Mouse (Mus musculus): Measurements from ENCODE around the gene Creb5. TPM values are rescaled to one million over a fixed set of nuclear protein-coding genes. Genes with fewer than 3 reads are reported as not detected.

Creb5 gene
- polyA plus RNA-seq, 1 experiment from 2014 or later = 7.7 TPM

DNA sequence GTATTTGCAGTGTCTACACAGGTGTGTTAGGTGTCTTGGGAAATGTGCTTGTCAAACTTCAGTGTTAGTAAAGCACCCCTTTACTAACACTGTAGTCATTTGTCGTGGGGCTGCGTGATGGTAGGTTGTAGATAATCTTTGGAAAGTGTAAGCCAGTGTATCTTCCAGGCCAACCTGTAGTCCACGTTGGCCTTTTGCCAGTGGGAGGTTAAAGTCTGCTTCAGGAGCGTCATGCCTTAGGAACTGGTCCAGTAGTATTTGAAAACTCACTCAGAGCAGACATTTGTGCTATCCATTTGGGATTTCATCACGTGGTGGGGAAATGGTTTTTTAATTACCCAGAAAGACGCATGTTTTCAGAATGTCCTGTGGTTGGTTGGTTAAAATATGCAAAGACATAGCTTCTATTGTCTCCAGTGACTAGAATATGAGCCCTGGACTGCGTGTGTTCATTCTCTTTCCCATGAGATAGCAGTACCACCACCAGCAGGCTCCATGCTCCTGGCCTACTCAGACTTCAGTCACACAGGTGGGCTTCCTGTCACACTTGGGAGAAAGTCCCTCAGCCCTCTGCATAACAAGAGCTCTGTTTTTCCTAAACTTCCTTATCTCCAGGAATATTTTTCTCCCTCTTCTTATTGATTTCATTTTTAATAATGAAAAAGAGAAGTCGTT, 212.7 kb downstream of the Creb5 start:
- Histone ChIP-seq H3K9ac (replicated peaks; ENCODE audit: low read depth, low read length) (no peak overlapping the region), H3K4me3 (ENCODE audit: low read depth, low read length) (no peak overlapping the region), H3K4me1 (ENCODE audit: control insufficient read depth, insufficient read depth, low read length) (no peaks in the 10 kb centered on the region), H3K9me3 (ENCODE audit: control insufficient read depth, low read length) (no peaks in the 10 kb centered on the region), H3K27ac (ENCODE audit: low read depth, low read length) (no peak overlapping the region), H3K27me3 (ENCODE audit: control insufficient read depth, insufficient read depth, low read length) (no peaks in the 10 kb centered on the region), H3K36me3 (ENCODE audit: control insufficient read depth, insufficient read depth, low read length) (no peaks in the 10 kb centered on the region), H3K4me2 (ENCODE audit: low read depth, low read length) (no peak overlapping the region)
- ATAC-seq (ENCODE audit: low read depth) = no peak
- 73% methylated on average over 8 of the region's 8 CpGs for WGBS

DNA sequence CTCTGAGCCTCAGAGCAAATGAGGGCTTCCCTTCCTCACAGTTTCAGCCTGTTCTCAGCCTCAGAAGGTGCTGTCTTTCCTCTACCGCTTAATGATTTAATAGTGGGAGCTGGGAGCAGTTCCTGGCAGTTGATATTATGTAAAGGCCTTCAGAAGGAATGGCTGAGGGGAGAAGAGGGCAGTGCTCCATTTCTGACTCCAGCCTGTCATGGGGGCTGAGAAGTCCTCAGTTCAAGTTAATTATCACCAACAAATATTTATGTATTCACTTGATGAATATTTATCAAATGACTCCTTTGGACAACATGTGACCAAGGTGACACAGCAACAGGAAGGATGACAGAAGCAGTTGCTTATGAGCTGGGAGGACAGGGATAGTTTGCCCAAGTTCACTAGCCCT, 214.2 kb downstream of the Creb5 start:
- no peak overlapping the region for H3K9ac ChIP-seq (replicated peaks; ENCODE audit: low read depth, low read length)
- 96% methylated on average over 1 of the region's 1 CpGs for WGBS

GRCm38 (mm10) chr6:53506947-53507564, 220.0 kb downstream of the Creb5 start:
- H3K9ac ChIP-seq (replicated peaks; ENCODE audit: low read depth, low read length) = no peak overlapping the region
- H3K4me3 ChIP-seq (ENCODE audit: low read depth, low read length) = no peak overlapping the region
- no peak overlapping the region for H3K27ac ChIP-seq (ENCODE audit: low read depth, low read length)
- no peaks in the 10 kb centered on the region for H3K36me3 ChIP-seq (ENCODE audit: control insufficient read depth, insufficient read depth, low read length)
- no peak overlapping the region for H3K4me2 ChIP-seq (ENCODE audit: low read depth, low read length)
- H3K4me1 ChIP-seq (ENCODE audit: control insufficient read depth, insufficient read depth, low read length) = no peaks in the 10 kb centered on the region
- WGBS = 87% methylated on average over 3 of the region's 3 CpGs
- H3K9me3 ChIP-seq (ENCODE audit: control insufficient read depth, low read length) = no peaks in the 10 kb centered on the region
- ATAC-seq (ENCODE audit: low read depth) = no peak
- no peaks in the 10 kb centered on the region for H3K27me3 ChIP-seq (ENCODE audit: control insufficient read depth, insufficient read depth, low read length)

More for the DNA sequence above, 214.2 kb downstream of the Creb5 start:
- no peak overlapping the region for H3K27ac ChIP-seq (ENCODE audit: low read depth, low read length)
- no peaks in the 10 kb centered on the region for H3K27me3 ChIP-seq (ENCODE audit: control insufficient read depth, insufficient read depth, low read length)
- no peaks in the 10 kb centered on the region for H3K9me3 ChIP-seq (ENCODE audit: control insufficient read depth, low read length)
- ATAC-seq (ENCODE audit: low read depth) = no peak
- H3K4me3 ChIP-seq (ENCODE audit: low read depth, low read length) = no peak overlapping the region
- no peak overlapping the region for H3K4me2 ChIP-seq (ENCODE audit: low read depth, low read length)
- no peaks in the 10 kb centered on the region for H3K4me1 ChIP-seq (ENCODE audit: control insufficient read depth, insufficient read depth, low read length)
- H3K36me3 ChIP-seq (ENCODE audit: control insufficient read depth, insufficient read depth, low read length) = no peaks in the 10 kb centered on the region

DNA sequence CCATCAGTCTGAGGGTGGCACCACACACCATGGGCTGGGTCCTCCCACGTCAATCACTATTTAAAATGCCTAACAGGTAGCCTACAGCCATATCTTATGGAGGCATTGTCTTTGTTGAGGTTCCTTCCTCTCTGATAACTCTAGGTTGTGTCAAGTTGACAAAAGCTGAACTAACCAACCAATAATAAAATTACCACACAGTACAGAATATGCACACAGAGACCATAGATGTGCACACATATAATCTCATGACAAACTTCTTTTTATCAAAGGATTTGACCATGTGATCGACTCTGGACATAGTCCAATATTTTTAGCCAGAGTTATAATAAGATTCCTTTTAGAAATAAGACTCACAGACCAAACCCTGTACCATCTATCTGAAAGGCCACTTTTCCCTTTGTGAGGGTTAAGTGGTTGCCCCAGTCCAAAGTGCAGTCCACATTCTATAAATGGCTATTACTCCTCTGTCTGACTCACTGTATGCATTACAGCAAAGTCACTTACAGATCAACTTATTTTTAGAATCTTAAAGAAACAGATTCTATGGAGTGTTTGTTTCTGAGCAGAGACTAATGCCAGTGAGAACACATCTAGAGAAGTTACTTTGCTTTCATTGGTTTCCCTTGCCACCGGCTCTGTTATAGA, 221.9 kb downstream of the Creb5 start:
- Histone ChIP-seq H3K27me3 (ENCODE audit: control insufficient read depth, insufficient read depth, low read length) (no peaks in the 10 kb centered on the region), H3K27ac (ENCODE audit: low read depth, low read length) (no peak overlapping the region), H3K9ac (replicated peaks; ENCODE audit: low read depth, low read length) (no peak overlapping the region), H3K4me3 (ENCODE audit: low read depth, low read length) (no peak overlapping the region), H3K4me1 (ENCODE audit: control insufficient read depth, insufficient read depth, low read length) (no peaks in the 10 kb centered on the region), H3K36me3 (ENCODE audit: control insufficient read depth, insufficient read depth, low read length) (no peaks in the 10 kb centered on the region), H3K9me3 (ENCODE audit: control insufficient read depth, low read length) (no peaks in the 10 kb centered on the region), H3K4me2 (ENCODE audit: low read depth, low read length) (no peak overlapping the region)
- WGBS = 89% methylated on average over 3 of the region's 3 CpGs
- ATAC-seq (ENCODE audit: low read depth) = no peak

DNA sequence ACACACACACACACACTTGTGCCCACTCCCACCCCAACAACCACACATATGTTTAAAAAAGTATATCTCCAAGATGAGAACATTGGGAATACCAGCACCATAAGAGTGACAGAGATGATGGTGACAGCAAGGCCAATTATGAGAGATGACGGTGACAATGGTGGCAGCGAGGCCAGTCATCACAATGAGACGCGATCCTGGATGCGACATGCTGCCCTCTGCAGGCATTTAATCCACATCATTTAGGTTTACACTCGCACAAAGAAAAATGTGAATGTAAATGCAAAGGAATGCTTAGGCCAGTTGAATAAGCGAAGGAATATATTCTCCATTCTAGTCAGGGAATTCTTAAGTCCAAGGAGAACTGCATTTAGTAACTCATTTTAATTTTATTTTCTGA, 222.9 kb downstream of the Creb5 start:
- Histone ChIP-seq H3K27ac (ENCODE audit: low read depth, low read length) (no peak overlapping the region), H3K9me3 (ENCODE audit: control insufficient read depth, low read length) (no peaks in the 10 kb centered on the region), H3K4me3 (ENCODE audit: low read depth, low read length) (no peak overlapping the region), H3K27me3 (ENCODE audit: control insufficient read depth, insufficient read depth, low read length) (no peaks in the 10 kb centered on the region), H3K9ac (replicated peaks; ENCODE audit: low read depth, low read length) (no peak overlapping the region), H3K36me3 (ENCODE audit: control insufficient read depth, insufficient read depth, low read length) (no peaks in the 10 kb centered on the region), H3K4me2 (ENCODE audit: low read depth, low read length) (no peak overlapping the region), H3K4me1 (ENCODE audit: control insufficient read depth, insufficient read depth, low read length) (no peaks in the 10 kb centered on the region)
- WGBS = 59% methylated on average over 7 of the region's 7 CpGs
- ATAC-seq (ENCODE audit: low read depth) = no peak

DNA sequence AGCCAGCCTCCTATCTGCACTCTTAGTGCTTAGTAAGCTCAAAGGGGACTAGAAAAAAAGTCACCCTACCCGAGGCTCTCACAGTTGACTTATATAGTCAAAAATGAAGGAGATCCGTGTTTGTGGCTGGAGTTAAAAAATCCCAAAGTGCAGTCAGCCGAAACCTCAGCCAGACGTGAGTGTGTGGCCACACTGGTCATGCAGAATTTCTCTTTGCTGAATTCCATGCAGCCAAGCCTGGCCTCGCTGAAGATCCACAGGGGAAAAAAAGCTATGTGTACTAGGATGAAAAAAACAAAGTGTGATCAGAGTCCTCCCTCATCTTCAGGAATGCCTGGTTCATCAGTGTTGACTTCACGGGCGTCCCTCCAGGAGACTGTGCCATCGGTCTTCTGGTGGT, 225.2 kb downstream of the Creb5 start:
- Histone ChIP-seq H3K9me3 (ENCODE audit: control insufficient read depth, low read length) (no peaks in the 10 kb centered on the region), H3K9ac (replicated peaks; ENCODE audit: low read depth, low read length) (no peak overlapping the region), H3K27me3 (ENCODE audit: control insufficient read depth, insufficient read depth, low read length) (no peaks in the 10 kb centered on the region), H3K27ac (ENCODE audit: low read depth, low read length) (no peak overlapping the region), H3K4me1 (ENCODE audit: control insufficient read depth, insufficient read depth, low read length) (no peaks in the 10 kb centered on the region), H3K4me2 (ENCODE audit: low read depth, low read length) (no peak overlapping the region), H3K36me3 (ENCODE audit: control insufficient read depth, insufficient read depth, low read length) (no peaks in the 10 kb centered on the region), H3K4me3 (ENCODE audit: low read depth, low read length) (no peak overlapping the region)
- ATAC-seq (ENCODE audit: low read depth) = no peak
- 87% methylated on average over 8 of the region's 8 CpGs for WGBS

DNA sequence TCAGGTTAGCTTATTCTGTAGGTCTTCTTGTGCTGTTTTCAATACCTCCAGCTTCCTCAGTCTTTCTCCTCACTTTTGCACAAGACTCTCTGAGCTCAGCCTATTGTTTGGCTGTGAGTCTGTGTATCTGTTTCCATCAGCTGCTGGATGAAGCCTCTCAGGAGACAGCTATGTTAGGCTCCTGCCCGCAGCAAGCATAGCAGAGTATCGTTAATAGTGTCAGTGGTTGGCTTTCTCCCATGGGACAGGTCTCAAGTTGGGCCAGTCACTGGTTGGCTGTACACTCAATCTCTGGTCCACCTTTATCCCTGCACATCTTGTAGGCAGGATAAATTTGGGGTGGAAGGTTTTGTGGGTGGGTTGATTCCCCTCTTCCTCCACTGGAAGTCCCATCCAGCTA, 226.3 kb downstream of the Creb5 start:
- Histone ChIP-seq H3K9me3 (ENCODE audit: control insufficient read depth, low read length) (no peaks in the 10 kb centered on the region), H3K27ac (ENCODE audit: low read depth, low read length) (no peak overlapping the region), H3K4me2 (ENCODE audit: low read depth, low read length) (no peak overlapping the region), H3K27me3 (ENCODE audit: control insufficient read depth, insufficient read depth, low read length) (no peaks in the 10 kb centered on the region), H3K4me1 (ENCODE audit: control insufficient read depth, insufficient read depth, low read length) (no peaks in the 10 kb centered on the region), H3K9ac (replicated peaks; ENCODE audit: low read depth, low read length) (no peak overlapping the region), H3K4me3 (ENCODE audit: low read depth, low read length) (no peak overlapping the region), H3K36me3 (ENCODE audit: control insufficient read depth, insufficient read depth, low read length) (no peaks in the 10 kb centered on the region)
- no peak for ATAC-seq (ENCODE audit: low read depth)
- 80% methylated on average over 2 of the region's 2 CpGs for WGBS

DNA sequence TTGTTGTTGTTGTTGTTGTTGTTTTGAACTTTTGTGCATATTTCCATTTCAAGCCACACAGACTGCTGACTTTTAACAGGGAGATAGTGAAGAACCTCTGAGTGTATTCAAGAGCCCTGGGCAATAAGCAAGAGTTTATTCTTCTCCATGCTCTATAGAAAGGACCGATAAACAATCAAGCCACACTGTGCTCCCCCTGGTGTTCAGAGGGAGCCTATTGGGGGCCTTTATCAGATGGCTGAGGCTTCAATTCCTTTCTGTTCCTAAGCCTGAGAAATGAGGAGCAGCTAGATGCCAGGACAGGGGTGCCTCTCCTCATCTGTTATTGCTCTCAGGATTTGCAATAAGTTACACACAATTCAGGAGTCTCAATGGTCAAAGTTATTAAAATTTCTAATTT, 227.8 kb downstream of the Creb5 start:
- no peak overlapping the region for H3K9ac ChIP-seq (replicated peaks; ENCODE audit: low read depth, low read length)
- WGBS = 43% methylated on average over 1 of the region's 1 CpGs
- no peak for ATAC-seq (ENCODE audit: low read depth)

GRCm38 (mm10) chr6:53515611-53516010, 228.5 kb downstream of the Creb5 start:
- 90% methylated on average over 4 of the region's 4 CpGs for WGBS
- no peaks in the 10 kb centered on the region for H3K36me3 ChIP-seq (ENCODE audit: control insufficient read depth, insufficient read depth, low read length)
- no peak overlapping the region for H3K27ac ChIP-seq (ENCODE audit: low read depth, low read length)
- H3K4me3 ChIP-seq (ENCODE audit: low read depth, low read length) = no peak overlapping the region
- H3K4me1 ChIP-seq (ENCODE audit: control insufficient read depth, insufficient read depth, low read length) = no peaks in the 10 kb centered on the region
- no peaks in the 10 kb centered on the region for H3K27me3 ChIP-seq (ENCODE audit: control insufficient read depth, insufficient read depth, low read length)
- no peak overlapping the region for H3K9ac ChIP-seq (replicated peaks; ENCODE audit: low read depth, low read length)
- no peaks in the 10 kb centered on the region for H3K9me3 ChIP-seq (ENCODE audit: control insufficient read depth, low read length)
- ATAC-seq (ENCODE audit: low read depth) = no peak
- no peak overlapping the region for H3K4me2 ChIP-seq (ENCODE audit: low read depth, low read length)

More for the DNA sequence above, 227.8 kb downstream of the Creb5 start:
- Histone ChIP-seq H3K4me1 (ENCODE audit: control insufficient read depth, insufficient read depth, low read length) (no peaks in the 10 kb centered on the region), H3K9me3 (ENCODE audit: control insufficient read depth, low read length) (no peaks in the 10 kb centered on the region), H3K27me3 (ENCODE audit: control insufficient read depth, insufficient read depth, low read length) (no peaks in the 10 kb centered on the region), H3K4me3 (ENCODE audit: low read depth, low read length) (no peak overlapping the region), H3K4me2 (ENCODE audit: low read depth, low read length) (no peak overlapping the region), H3K36me3 (ENCODE audit: control insufficient read depth, insufficient read depth, low read length) (no peaks in the 10 kb centered on the region), H3K27ac (ENCODE audit: low read depth, low read length) (no peak overlapping the region)

All from neural tube, embryonic 14.5 days (tissue).